Mouse (Mus musculus) inflammation-experienced regulatory T-cells, adult 6 months (primary cell): ENCODE results near the gene E430018J23Rik. TPM values are rescaled to one million over a fixed set of nuclear protein-coding genes. Genes with fewer than 3 reads are reported as not detected.
"Not testable (repeated sequence)": the region's sequence is repeated elsewhere in the genome, so short reads cannot be mapped to it uniquely, and the experiment has no call there.

Experiments
- ATAC-seq: one replicate; pipeline ENCODE4 v1.8.0; 2017
- polyA plus RNA-seq, 3 experiments: library from polyadenylated mRNA; unstranded; fragments of 100-300 nt; shearing (Covaris generic); gene quantifications; one replicate each; pipeline ENCODE4 v1.2.1; 2017

E430018J23Rik gene
- polyA plus RNA-seq, 3 experiments from 2014 or later: 4.0 to 7.8 (median 5.4) TPM

GRCm38 (mm10) chr7:127375271-127376245 lies 17.9 kb downstream of the E430018J23Rik start, which contains the start of gene Zfp747:
TSS of gene Zfp747 (minus strand) at chr7:127376050.
- peak; percentile 98 for ATAC-seq

DNA sequence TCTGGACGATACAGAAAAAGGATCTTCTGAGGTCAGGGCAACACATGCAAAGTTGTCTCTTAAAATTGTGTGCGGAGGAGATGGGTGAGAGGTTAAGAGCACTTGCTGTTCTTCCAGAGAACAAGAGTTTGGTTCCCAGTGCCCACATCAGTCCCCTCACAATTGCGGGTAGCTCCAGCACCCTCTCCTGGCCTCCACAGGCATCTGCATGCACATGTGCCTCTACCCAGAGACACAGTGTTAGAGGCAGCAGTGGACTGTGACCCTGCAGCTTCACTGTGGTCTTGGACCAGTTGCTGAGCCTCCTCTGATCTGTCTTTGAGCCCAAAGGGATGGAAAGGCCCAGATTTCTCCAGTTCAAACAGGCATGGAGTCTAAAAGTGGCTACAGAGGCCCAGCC lies 21.6 kb downstream of the E430018J23Rik start:
- not testable (repeated sequence) for ATAC-seq

DNA sequence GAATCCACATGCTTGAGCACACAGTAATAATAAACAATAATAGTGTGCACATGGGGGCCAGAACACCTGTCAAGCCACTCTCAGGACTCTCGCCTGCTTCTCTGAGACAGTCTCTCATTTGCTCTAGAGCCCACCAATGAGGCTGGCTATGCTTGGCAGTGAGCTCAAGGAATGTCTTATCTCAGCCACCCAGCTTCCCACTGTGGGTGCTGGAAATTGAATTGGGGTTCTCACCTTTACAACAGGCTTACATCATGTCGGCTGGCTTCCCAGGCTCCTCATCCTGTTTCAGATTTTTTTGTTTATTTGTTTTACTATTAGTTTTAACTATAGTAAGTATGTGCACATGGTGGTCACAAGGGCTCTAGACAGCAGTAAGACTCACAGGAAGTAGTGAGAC lies 22.2 kb downstream of the E430018J23Rik start:
- ATAC-seq: no peak

GRCm38 (mm10) chr7:127366249-127366648 lies 27.2 kb downstream of the E430018J23Rik start:
- ATAC-seq: no peak

DNA sequence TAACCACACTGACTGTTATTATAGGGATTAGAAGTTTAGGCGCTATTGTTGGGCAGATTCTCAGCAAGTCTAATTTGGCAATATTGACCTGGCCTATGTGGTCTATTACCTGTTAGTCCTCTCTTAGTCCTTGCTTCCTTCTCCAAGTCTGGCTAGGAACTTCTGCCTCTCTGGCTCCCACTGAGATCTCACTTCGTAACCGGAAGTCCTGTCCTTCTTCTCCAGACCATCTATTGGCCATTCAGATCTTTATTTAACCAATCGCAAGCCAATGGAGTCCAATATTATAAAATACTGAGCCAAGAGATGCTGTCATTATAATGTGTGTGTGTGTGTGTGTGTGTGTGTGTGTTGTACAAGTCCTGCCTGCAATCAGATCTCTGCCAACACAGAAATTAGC lies 29.3 kb downstream of the E430018J23Rik start:
- ATAC-seq: no peak

DNA sequence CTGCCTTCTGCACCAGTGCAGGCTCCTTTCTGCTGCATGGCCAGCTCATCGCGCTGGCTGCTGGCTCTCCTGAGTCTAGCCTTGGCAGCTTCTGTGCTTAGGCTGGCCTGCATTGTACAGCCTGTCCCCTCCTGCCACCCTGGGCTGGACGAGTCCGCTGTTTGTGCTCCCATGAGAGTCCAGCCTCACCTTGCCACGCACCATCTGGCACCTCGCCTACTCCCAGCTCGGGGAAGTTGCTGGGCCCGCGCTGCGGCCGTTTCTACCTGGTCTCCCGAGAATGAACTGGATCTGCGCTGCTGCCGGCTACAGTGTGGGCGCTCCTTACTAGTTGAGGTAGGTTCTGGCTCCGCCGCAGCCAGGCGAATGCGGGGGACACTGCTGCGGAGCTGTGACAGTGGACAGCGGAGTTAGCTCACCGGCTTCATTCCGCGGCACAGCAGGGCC lies 29.9 kb downstream of the E430018J23Rik start:
- no peak for ATAC-seq

DNA sequence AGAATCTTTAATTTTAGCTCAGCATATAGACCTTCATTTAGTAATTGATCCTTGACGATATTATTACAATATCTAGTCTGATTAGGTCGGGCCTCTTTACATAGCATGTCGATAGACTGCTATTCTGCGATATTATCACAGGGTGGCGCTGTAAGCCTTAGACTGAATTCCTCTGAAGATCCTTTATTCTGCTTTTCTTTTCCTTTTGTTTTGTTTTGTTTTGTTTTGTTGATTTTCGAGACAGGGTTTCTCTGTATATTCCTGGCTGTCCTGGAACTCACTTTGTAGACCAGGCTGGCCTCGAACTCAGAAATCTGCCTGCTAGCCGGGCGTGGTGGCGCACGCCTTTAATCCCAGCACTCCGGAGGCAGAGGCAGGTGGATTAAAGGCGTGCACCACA lies 31.0 kb downstream of the E430018J23Rik start:
- not testable (repeated sequence) for ATAC-seq

DNA sequence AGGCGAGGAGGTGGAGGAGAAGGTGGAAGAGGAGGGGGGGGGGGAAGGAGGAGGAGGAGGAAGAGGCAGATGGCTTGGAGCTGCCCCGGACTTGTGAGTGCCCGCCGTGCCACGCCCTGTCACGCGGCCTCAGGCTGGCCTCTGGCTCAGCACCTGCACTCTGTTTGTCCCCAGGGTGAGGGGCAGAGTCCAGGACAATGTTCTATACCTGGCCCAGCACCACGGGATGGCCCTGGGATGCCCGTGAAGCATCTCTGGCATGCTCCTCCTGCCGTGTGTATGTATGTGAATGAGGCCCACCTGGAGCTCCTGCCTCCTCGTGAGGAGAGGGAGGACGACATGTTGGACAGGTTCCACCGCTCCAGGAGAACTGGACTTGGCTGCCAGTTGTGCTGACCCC lies 32.0 kb downstream of the E430018J23Rik start:
- ATAC-seq: no peak

- no peak for ATAC-seq
Measured at GRCm38 (mm10) chr7:127360265-127360664, 33.2 kb downstream of the E430018J23Rik start.

DNA sequence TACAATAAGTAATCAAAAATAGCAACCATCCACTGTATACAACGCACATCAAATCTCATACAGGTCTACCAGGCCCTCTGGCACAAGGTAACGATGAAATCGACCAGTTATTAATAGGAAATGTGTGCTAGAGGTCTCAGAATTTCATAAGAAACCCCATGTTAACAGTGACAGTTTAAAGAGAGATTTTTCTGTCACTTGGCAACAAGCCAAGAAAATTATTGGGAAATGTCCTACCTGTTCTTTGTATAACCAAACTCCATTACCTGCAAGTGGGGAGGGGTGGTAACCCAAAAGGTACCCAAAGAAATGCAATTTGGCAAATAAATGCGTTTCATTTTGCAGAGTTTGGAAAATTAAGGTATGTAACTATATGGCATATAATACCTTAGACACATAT lies 35.0 kb downstream of the E430018J23Rik start:
- ATAC-seq: no peak

DNA sequence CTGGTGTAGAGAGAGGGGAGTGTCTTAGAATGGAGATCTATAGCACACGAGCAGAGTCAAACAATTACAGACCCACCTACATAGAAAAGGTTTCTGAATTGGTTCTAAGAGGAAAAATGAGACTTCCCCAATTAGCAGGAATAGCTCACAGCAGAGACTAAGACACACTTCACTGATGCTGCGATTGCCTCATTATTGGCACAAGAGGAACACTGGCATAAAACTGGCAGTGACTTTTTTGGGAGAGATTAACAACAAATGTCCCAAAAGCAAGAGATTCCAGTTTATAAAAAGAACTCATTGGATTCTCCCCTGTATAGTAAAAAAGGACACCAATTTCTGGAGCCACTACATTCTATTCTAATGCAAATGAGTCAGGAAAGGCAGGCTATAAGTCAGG lies 35.6 kb downstream of the E430018J23Rik start:
- no peak for ATAC-seq

DNA sequence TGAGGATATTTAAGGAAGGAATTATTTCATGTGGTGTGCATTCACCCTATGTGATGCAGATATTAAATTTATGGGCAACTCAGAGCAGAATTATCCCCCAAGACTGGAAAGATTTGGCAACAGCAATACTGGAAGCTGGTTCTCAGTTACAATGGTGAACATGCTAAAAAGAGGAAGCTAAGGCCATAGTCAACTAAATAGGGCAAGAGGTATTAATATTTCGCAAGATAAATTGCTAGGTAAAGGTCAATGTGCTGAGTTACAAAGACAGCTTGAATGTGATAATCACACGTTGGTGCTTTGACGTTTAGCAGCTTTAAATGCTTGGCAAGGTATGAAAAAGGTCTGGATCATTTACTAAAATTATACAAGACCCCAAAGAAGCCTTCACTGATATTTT lies 37.6 kb downstream of the E430018J23Rik start:
- ATAC-seq: no peak

DNA sequence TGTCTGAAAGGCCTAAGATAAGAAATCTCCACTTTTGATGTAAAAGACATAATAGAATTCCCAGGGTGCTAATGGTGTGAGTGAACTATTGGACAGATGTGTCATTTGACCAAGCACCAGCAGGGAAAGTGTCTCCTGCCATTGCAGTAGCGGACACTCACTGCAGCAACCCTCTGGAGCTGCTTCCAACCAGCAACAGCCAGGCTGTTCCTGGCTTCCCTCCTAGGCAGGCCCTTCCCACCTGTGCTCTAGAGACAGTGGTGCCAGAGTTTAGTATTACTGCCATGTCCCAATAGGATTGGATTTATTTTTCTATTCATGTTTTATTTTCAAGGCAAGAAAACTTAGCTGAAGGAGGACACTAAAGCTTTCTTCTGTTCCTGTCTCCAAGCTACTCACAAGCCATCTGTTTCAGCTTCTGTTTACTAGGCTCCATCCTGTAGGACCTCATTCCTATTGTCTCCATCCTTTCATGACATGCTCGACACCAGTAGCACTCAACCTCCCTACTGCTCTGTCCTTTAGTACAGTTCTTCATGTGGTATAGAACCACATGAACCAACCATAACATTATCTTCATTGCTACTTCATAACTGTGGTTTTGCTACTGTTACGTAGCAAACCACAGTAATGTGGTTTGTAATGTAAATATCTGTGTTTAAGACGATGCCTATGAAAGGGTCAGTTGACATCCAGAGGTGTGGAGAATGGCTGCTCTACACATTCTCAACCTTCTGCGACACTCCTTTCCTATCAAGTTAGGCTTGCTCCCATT lies 42.0 kb downstream of the E430018J23Rik start:
- no peak for ATAC-seq

DNA sequence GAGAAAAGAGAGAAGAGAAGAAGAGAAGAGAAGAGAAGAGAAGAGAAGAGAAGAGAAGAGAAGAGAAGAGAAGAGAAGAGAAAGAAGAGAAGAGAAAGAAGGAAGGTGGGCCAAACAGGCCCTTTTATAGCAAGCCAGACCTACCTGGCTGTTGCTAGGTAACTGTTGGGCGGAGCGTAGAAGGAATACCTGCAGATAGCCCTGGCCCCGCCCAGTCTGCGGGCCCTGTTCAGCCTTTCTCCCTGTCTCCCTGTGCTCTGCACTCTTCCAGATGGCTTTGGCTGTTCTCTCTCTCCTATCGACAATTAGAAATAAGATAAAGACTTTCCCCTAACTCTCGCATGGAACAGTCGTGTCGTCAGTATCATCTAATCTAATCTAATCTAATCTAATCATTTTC lies 46.8 kb downstream of the E430018J23Rik start:
- no peak for ATAC-seq

GRCm38 (mm10) chr7:127345512-127346325 lies 47.7 kb downstream of the E430018J23Rik start, which contains the start of gene Zfp768:
TSS of gene Zfp768 (minus strand) at chr7:127345589.
- peak; percentile 75 for ATAC-seq

GRCm38 (mm10) chr7:127345092-127345491 lies 48.3 kb downstream of the E430018J23Rik start:
- no peak for ATAC-seq

DNA sequence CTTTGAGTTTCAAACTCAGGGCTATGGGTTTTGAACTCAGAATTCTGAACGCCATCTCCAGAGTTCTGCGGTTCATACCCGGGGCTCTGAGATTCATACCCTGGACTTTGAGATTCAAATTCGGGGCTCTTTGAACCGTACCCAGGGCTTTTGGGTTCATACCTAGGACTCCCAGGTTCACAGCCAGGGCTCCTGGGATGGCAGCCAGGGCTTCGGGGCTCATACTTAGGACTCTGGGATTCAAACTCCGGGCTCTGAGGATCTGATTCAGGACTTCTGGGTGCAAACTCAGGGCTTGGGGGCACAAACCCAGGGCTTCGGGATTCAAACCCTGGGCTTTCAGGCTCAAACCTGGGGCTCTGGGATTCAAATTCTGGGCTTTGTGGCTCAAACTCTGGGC lies 49.1 kb downstream of the E430018J23Rik start:
- no peak for ATAC-seq

- ATAC-seq: no peak
Measured at GRCm38 (mm10) chr7:127343351-127344019, 49.9 kb downstream of the E430018J23Rik start.

DNA sequence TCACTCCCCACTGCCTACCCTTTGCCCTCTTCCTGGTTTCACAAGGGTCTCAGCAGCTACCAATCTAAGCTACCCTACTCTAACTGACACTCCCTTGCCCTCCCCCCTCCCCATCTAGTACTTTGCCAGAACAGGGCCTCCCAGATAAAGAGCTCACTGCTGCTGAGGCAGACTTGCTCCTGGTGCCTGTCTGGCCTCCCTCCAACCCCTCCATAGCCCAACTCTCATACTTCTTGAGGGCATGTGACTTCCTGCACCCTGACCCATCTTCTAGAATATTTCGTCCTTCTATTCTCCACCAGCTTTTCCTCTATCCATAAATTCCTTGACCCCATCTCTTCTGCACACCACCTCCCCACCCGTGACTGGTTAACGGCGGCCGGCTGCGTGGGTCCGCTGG lies 50.5 kb downstream of the E430018J23Rik start:
- no peak for ATAC-seq

- ATAC-seq: no peak
Measured at GRCm38 (mm10) chr7:127342332-127342731, 51.1 kb downstream of the E430018J23Rik start.

DNA sequence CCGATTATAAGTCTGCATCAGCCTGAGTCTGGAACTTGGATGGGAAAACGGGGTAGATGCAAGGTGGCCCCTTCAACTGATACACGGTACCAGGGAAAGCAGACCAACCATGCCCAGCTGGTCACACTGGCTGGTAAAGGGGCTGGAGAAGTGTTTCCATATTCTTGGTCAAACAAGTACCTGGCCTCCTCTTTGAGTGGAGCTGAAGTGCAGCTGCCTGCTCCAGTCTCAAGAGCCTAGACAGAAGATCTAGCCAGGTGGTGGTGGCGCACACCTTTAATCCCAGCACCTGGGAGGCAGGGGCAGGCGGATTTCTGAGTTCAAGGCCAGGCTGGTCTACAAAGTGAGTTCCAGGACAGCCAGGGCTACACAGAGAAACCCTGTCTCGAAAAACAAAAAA lies 51.6 kb downstream of the E430018J23Rik start:
- not testable (repeated sequence) for ATAC-seq

- ATAC-seq: no peak
Measured at GRCm38 (mm10) chr7:127341356-127341755, 52.1 kb downstream of the E430018J23Rik start.
